Mouse (Mus musculus) brain, embryonic 14.5 days (tissue): ENCODE measurements at regions not wholly inside any gene's neighbourhood (a gene's known extent, or its start where the extent isn't known, plus 50 kb on each side); places are given as distances from the start of the nearest gene placed in this dataset.

Experiments used
- DNase-seq: peaks from one replicate; pipeline ENCODE4 v3.0.0-alpha.2; 2011; ENCODE audit warnings: low read depth
- CTCF ChIP-seq: fragments of 200-500 bp; IDR thresholded peaks from 2 replicates; pipeline ENCODE4 v1.5.1; 2012; ENCODE audit warnings: inconsistent platforms, mild to moderate bottlenecking, moderate library complexity, borderline replicate concordance; ENCODE audit not compliant: insufficient read depth, insufficient read length; ENCODE audit errors: extremely low read depth
- POLR2A ChIP-seq: fragments of 200-500 bp; IDR thresholded peaks from 2 replicates; pipeline ENCODE4 v1.6.1; 2012; ENCODE audit warnings: mild to moderate bottlenecking, inconsistent platforms, borderline replicate concordance; ENCODE audit not compliant: poor library complexity, insufficient read depth, insufficient read length, severe bottlenecking; ENCODE audit errors: extremely low read depth

- peak; percentile 76 for DNase-seq
- TF ChIP-seq POLR2A (no peak), CTCF (no peak)
Measured at GRCm38 (mm10) chr5:77865342-77865741, 457.5 kb upstream of the Igfbp7 start.

- TF ChIP-seq POLR2A (no peak), CTCF (no peak)
- peak; percentile 50 for DNase-seq
Measured at GRCm38 (mm10) chr5:77855191-77855590, 447.4 kb upstream of the Igfbp7 start.

DNA sequence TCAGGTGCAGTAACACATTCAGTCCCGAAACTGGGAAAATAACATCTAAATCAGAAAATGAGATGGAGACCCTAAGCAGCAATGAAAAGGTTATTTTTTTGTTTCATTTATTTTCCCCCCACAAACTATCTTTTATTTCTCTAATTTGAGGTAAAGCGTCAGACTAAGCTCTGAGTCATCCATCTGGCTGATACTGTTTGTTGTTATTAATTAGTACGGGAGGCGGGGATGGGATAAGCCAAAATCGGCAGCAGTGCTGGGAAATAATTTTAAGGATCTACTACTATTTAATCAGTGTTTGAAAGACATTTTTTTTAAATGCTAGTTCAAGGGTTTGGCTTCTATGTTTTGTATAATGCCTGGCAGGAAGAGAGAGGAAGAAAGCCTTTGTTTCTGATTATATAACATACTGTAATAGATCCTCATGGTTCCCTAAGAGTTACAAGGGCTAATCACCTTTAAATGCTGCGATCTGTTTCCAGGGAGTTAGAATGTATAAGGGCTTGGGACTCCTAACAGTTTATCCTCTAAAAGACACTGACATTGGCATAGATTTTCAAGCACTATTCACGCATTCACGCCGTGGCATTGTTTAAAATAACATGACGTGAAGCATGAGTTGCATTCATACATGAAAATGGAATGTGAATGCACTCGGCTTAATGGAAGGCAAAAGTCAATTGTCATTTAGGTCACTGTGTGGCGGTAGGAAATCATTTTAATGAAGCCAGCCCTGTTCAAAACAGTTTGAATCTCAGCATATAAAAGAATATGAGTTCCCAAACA lies 446.4 kb upstream of the Igfbp7 start:
- DNase-seq = peak; percentile 73
- TF ChIP-seq CTCF (no peak), POLR2A (no peak)

DNA sequence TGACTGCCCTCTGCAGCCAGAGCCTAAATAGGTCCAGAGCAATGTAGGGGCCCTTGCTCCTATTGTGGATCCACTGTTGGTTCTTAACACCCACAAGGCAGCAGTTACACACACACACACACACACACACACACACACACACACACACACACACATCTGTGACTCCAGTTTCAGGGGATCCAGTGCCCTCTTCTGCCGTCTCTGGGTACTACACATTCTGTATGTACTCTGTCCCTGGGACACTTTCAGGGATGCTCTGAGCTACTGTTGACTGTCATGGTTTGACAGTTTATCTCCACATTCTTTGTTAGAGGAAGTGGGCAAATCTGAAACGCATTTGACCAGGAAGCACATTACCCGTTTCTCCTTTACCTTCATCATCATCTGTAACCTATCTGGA lies 443.8 kb upstream of the Igfbp7 start:
- TF ChIP-seq CTCF = no peak
- no peak for TF ChIP-seq POLR2A
- DNase-seq = no peak

DNA sequence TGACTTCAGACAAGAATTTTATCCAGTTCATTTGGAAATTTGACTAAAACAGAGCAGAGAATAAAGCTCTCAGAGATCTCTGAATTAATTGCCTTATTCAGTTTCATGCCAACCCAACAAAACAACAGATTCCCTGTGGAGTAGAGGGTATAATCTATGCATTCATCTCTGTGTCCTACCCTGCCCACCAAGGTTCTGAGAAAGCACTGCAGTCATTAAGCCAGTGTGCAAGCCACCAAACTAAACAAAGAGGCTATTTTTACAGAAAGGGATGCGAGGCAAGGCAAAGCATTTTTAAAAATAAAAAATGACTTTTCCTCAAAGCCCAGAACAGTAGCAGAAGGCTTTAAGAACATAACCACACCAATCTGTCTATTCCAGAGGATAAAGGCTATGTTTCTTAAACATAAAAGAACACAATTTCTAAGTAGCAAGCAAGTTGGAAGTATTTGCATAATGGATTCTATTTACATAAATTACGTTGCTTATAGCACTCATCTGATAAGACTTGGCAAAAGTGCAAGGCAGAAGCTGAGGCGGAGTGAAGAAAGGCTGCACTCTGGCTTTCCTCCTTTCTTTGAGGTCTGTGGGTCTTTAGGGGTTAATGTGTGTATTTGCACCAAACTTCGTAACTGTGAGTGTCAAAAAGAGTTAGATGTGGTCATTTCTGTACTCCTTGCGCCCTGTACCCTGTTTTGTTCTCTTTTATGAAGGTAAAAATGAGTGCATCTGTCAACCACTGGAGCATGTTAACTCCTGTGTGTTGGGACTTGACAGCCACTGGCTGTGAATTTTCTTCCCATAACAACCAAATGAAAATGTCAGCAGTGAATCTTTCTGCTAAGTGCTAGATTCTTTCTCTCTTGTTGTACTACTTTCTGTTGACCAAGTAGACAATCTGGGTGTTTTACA lies 430.6 kb upstream of the Igfbp7 start:
- TF ChIP-seq CTCF = no peak
- no peak for TF ChIP-seq POLR2A
- peak; percentile 82 for DNase-seq

DNA sequence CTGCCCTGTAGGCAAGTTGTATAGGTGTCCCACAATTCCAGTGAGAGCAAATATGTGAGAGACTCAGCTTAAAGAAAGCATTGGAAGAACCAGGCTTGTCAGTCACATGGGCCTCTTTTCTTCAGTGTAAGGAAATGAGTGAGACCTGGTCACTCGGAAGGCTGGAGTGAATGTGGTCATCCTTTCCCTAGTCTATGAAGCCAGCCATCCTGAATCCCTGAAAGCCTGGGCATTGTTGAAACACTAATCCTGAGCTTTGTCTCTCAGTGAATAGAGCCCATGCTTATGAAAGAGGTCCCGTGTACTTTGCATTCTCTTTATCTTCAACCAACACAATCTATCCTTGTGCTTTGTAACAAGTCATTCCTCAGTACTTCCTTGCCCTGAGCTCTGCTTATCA lies 420.1 kb upstream of the Igfbp7 start:
- DNase-seq = no peak
- no peak for TF ChIP-seq POLR2A
- no peak for TF ChIP-seq CTCF

GRCm38 (mm10) chr5:77826063-77826462 lies 418.2 kb upstream of the Igfbp7 start:
- no peak for TF ChIP-seq CTCF
- TF ChIP-seq POLR2A = no peak
- no peak for DNase-seq

- DNase-seq = peak; percentile 80
- TF ChIP-seq CTCF (no peak), POLR2A (no peak)
Measured at GRCm38 (mm10) chr5:77816759-77817280, 409.0 kb upstream of the Igfbp7 start.

- no peak for DNase-seq
- TF ChIP-seq CTCF (no peak), POLR2A (no peak)
Measured at GRCm38 (mm10) chr5:77809844-77810243, 402.0 kb upstream of the Igfbp7 start.

DNA sequence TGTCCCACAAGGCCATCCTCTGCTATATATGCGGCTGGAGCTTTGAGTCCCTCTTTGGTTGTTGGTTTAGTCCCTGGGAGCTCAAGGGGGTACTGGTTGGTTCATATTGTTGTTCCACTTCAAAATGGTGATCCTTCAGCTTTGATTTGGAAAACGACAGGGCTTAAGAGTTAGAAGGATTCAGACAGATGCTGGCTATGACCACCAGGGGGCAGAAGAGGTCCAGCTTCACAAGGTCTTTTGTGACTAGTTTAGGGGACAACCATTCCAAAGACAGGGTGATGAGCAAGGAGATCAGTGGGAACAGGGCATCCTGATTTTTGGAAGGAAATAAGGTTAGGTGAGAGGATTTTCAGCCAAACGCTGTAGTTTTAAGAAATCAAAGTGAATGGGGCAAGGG lies 399.9 kb upstream of the Igfbp7 start:
- TF ChIP-seq CTCF (peak; percentile 79; the same call in 1 of the 2 replicates), POLR2A (no peak)
- DNase-seq = peak; percentile 93

DNA sequence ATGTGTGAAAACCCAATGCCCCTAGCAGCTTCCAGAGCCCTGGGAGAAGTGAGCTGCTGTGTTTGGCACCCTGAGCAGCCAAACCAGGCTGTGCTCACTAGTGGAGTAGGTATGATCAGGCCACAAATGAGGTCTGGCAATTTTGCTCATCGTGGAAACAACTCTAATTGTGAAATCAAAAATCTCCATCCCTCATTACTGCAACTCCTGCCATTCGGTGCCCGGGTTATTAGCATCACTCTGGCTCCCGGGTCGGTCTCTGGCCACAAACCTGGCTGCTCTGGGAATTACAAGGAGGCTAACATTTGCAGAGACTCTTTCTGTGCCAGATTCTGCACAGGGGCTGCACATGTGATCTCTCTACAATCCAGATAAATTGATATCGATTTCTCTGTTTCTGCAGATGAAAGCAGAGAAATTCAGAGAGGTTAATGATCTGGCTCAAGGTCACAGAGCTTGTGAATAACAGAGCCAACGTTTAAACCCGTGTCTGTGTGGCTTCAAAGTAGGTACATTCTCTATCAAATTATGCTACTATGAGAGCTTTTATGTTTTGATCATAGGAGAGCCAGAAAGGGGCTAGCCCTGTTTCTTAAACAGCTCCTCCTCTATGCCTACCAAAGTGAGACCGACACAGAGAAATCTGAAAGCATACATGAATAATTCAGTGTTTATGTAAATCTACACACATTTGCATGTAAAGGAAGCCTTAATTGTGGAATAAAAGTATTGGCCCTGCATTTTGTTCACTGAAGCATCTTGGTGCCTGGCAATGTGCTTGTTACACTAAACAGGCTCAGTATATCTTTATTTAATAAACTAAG lies 398.7 kb upstream of the Igfbp7 start:
- peak; percentile 91 for DNase-seq

DNA sequence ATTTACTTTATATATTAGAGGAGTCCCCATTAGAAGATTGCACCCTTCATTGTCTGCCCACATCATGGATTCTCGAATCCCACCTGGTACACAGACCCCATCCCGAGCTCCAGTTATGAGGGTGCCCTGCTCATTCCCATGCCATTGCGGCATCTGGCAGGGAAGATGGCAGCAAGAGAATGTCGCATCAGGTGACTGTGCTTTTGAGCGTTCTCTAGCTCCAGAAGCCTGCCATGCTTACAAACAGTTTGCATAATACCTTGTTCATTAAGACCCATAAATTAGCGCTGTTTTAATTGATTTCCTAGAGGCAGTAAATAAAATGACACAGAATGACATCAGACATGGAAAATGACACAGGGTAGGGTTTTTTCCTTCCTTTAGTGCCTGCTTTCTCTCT lies 398.0 kb upstream of the Igfbp7 start:
- TF ChIP-seq POLR2A = no peak
- no peak for TF ChIP-seq CTCF
- DNase-seq = peak; percentile 88

More for the DNA sequence above, 398.7 kb upstream of the Igfbp7 start:
- no peak for TF ChIP-seq CTCF
- TF ChIP-seq POLR2A = no peak
